Mouse (Mus musculus) left cerebral cortex, postnatal 36 days (tissue): ENCODE measurements around the gene Susd1. TPM values are rescaled to one million over a fixed set of nuclear protein-coding genes. Genes with fewer than 3 reads are reported as not detected.

Experiments used
- DNase-seq, 2 experiments: peaks; one replicate each; pipeline ENCODE4 v3.0.0; 2021 to 2022; ENCODE audit warnings: low spot score in 2 of 2, mixed read lengths in 1 of 2
- intact Hi-C: fragments of 180-260 bp; cut with DNase I; formaldehyde crosslinking; loops from one replicate; pipeline ENCODE4 v1.15.1; 2025
- total RNA-seq, 2 experiments: library from RNA; stranded (reverse); gene quantifications; 2 replicates each; pipeline ENCODE4 v1.2.3; 2021

Susd1 gene
- total RNA-seq, 2 experiments from 2014 or later: 9.1 to 9.3 TPM

DNA sequence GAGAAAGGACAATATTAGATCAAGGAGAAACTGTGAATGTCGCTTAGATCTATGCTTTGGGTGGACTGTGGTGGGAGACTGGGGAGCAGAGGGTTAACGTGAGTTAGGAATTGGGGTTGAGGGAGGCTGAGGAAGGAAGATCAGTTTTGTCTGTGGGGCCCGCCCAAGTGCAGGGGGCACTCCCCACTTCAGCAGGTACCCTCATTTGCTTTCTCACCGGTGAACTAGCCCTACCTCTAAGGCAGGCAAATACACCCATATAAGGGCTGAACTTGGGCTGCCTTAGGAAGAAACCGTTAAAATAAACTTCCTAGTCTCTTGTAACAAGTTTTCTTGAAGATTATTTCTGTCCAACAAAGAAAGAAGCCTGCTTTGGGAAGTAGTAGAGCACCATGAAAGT, 608 bp upstream of the Susd1 start:
- intact Hi-C loops: loop anchor here (5.0 kb wide), 1 partner anchor 108 kb away; the partner anchor contains the start of gene Ptbp3
- DNase-seq: no peak

GRCm38 (mm10) chr4:59435951-59436350, 2.5 kb downstream of the Susd1 start:
- intact Hi-C loops: loop anchor here (5.0 kb wide), 1 partner anchor 111 kb away; the partner anchor contains the start of gene Ptbp3
- no peak for DNase-seq

DNA sequence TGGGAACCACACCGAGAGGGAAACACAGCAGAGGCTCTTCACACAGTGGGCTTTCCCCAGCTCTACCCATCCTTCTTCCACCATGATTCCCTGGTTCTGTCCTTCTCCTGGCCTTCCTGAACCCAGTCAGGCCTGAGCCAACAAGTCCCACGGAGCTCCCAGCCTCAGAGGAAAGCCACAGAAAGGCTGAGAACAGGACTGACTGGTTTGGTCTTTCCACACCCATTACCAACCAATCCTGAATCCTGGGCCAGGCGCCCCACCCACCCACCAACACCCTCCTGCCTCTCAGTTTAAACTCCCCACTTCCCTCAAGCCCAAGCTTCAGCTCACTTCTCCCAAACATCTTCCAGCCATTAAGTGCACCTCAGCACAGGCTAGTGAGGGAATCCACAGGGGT, 4.4 kb downstream of the Susd1 start:
- no peak for DNase-seq
- intact Hi-C loops: no loop called here

DNA sequence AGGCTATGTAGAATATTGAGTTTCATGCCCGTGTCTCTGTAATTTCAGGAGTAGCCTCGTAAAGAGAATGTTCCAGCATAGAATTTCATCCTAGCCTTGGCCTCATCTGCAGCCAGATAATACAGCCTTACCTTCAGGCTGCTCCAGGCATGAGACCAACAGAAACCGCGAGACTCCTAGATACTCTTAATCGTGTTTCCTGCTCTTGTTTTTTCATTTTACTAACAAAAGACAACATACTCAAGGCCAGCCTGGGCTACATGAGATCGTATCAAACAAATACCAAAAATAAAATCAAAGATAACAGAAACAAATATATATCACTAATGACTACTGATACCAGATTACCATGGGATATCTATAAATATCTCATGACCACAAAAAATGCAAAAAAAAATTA, 9.3 kb downstream of the Susd1 start:
- no peak for DNase-seq
- intact Hi-C loops: no loop called here

- intact Hi-C loops: no loop called here
- no peak for DNase-seq
Measured at GRCm38 (mm10) chr4:59426429-59426828, 12.0 kb downstream of the Susd1 start.

- intact Hi-C loops: no loop called here
- no peak for DNase-seq
Measured at GRCm38 (mm10) chr4:59422808-59423207, 15.6 kb downstream of the Susd1 start.

- intact Hi-C loops: no loop called here
- no peak for DNase-seq
Measured at GRCm38 (mm10) chr4:59422025-59422783, 16.2 kb downstream of the Susd1 start.

DNA sequence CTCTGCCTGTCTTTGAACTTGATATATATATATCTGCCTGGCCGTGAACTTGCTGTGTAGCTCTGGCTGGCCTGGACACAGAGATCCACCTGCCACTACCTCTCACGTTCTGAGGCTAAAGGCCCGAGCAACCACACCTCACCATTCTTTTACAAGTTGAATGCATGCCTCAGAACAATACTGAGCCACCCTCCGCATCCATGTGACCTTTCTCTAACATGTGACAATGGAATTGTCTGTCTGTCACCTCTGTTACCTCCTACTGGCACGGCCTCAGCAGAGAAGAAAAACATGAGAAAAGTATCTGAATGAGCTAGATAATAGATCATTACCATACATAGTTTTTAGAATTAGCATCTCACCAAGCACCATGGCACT, 17.1 kb downstream of the Susd1 start:
- DNase-seq: no peak
- intact Hi-C loops: no loop called here

GRCm38 (mm10) chr4:59420695-59421368, 17.6 kb downstream of the Susd1 start:
- intact Hi-C loops: no loop called here
- no peak for DNase-seq

- intact Hi-C loops: no loop called here
- DNase-seq: no peak
Measured at GRCm38 (mm10) chr4:59419211-59419610, 19.2 kb downstream of the Susd1 start.

DNA sequence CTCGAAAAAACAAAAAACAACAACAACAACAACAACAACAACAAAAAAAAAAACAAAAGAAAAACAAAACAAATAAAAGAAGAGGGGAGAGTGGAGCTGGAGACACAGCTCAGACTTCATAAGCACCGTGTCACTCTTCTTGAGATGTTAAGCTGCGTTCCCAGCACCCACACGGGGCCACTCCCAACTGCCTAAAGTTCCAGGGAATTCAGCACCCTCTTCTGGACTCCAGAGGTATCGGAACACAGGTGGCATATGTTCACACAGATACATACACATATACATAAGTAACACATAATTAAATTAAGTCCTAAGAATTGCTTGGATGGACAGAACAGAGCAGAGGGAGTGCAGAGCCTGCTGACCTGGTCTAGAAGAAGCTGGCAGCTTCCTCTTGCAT, 25.0 kb downstream of the Susd1 start:
- intact Hi-C loops: no loop called here
- DNase-seq: no peak

DNA sequence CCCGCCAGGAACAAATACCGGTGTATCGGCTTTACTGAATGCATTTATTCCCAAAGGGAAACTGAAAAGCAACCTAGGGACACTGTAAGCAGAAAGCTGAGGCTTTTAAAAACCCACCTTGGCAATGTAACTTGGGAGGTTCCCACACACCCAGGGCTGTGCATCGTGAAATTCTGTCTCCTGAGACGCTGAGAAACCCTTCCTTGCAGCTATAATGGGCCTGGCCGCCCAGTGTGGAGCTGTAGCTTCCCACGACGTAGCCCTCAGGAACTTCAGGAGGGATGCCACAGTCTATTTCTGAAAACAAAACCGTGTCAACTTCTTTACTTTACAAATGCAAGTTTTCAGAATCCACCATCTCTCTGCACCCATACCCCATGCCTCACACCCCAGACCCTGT, 27.3 kb downstream of the Susd1 start:
- intact Hi-C loops: no loop called here
- DNase-seq: no peak

DNA sequence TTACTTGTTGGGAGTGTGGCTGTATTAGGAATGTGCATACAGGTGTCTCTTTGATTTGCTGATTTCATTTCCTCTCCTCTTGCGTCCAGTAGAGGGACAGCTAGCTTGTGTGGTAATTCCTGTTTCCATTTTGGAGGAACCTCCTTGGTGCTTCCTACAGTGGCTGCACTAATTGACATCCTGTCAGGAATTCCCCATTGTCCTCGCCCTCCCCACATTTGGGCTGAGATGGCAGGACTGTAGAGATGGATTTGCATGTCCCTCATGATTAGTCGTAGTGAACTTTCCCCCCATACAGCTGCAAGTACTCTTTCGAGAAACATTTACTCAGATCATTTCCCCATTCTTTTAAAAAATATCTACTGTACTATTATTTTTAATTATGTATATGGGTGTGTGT, 30.7 kb downstream of the Susd1 start:
- intact Hi-C loops: no loop called here
- no peak for DNase-seq

DNA sequence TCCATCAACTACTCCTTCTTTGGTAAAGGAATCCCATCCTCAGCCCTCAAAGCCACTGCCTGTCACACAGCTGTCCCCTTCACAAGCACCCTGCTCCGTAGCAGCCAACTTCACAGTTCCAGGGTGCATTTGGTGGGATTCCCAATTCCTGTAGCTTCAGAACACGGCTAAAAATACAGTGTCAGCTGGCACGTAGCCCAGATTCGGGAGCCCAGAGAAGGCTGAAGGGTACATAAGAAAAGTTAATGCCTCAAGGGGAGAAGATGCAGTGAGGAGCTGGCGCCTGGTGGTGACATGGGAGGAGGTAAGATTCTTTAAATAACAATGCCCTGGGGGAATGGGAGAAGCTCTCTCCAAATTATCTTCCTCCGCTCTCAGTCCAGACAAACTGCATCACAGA, 34.1 kb downstream of the Susd1 start:
- DNase-seq: peak; percentile 55 to 58
- intact Hi-C loops: no loop called here

GRCm38 (mm10) chr4:59400931-59401330, 37.5 kb downstream of the Susd1 start:
- no peak for DNase-seq
- intact Hi-C loops: no loop called here

GRCm38 (mm10) chr4:59399343-59399742, 39.1 kb downstream of the Susd1 start:
- DNase-seq: no peak

DNA sequence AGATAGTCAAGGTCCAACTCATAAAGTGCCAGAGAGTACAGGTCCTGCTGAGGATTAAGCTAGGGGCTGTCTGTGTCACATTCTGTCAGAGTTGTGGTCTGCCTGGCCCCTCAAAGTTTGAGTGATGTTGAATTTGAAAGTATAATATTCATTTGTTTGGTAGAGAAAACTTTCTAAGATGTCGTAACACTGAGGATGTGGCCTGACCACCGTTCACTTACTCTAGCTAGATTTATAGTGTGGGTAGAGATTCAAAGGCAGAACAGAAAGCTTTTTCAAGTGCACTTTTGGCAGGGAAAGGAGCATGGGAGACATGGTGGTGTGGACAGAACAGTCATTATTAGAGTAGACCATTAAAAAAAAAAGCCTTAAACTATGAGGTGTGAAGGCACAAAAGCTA, 42.9 kb downstream of the Susd1 start:
- intact Hi-C loops: no loop called here

More at GRCm38 (mm10) chr4:59399343-59399742, 39.1 kb downstream of the Susd1 start:
- intact Hi-C loops: no loop called here

GRCm38 (mm10) chr4:59394155-59394554, 44.3 kb downstream of the Susd1 start:
- DNase-seq: no peak

More for the DNA sequence above, 42.9 kb downstream of the Susd1 start:
- no peak for DNase-seq

DNA sequence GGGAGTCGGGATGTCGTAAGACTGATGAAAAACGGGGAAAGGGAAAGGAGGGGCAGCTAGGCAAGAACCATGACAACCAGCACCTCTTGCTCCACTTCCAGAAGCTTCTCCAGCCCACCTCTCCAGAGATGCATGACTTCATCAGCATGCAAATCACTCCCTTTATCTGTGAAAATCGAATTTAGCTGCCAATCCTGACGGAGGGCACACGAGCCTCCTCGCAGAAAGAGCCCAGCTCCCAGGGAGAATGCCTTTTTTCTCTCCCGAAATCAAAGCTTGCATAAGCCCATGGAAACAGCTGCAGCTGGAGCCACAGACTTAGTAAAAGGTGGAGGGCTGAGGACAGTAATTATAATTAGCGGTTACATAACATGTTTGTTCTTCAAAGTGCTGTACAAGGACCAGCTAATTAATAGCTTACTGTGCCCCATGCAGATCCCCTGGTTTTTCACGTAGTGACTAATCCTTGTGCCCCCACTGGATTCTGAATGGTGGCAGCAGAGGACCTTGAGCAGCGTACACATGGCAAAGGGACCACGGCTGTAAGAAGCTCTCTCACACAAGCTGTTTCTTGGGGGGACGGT, 49.9 kb downstream of the Susd1 start:
- intact Hi-C loops: no loop called here
- peak in 1 of 2 experiments; percentile 37 for DNase-seq

More at GRCm38 (mm10) chr4:59394155-59394554, 44.3 kb downstream of the Susd1 start:
- intact Hi-C loops: no loop called here

GRCm38 (mm10) chr4:59387387-59388210, 50.8 kb downstream of the Susd1 start:
- intact Hi-C loops: no loop called here
- DNase-seq: no peak
